Mouse (Mus musculus) CD8-positive naive resting alpha-beta T cell, adult 2 months (primary cell): ENCODE data around the gene Mucl3.

ENCODE experiments used
- DNase-seq, 2 experiments: peaks; one replicate each; pipeline ENCODE4 v3.0.0; 2022; ENCODE audit warnings: low read depth in 2 of 2, low spot score in 2 of 2

The Mucl3 gene

GRCm38 (mm10) chr17:35635699-35636111 is 7.8 kb downstream of the Mucl3 start:
- peak; percentile 48 to 65 for DNase-seq

- no peak for DNase-seq
Observed at GRCm38 (mm10) chr17:35635202-35635601, 8.3 kb downstream of the Mucl3 start.

GRCm38 (mm10) chr17:35633992-35634391 is 9.5 kb downstream of the Mucl3 start:
- no peak for DNase-seq

- no peak for DNase-seq
Observed at GRCm38 (mm10) chr17:35626537-35626936, 17.0 kb downstream of the Mucl3 start, which contains the start of gene Gm9573. Gene Gm9573, minus strand, starts transcription at chr17:35626637.

- no peak for DNase-seq
Observed at GRCm38 (mm10) chr17:35617127-35617526, 26.4 kb downstream of the Mucl3 start.

GRCm38 (mm10) chr17:35601736-35602354 is 41.6 kb downstream of the Mucl3 start:
- no peak for DNase-seq

- no peak for DNase-seq
Observed at GRCm38 (mm10) chr17:35601249-35601648, 42.2 kb downstream of the Mucl3 start, which contains the start of gene Sfta2. Gene Sfta2, plus strand, starts transcription at chr17:35601549.

GRCm38 (mm10) chr17:35597399-35597798 is 46.1 kb downstream of the Mucl3 start:
- no peak for DNase-seq

- no peak for DNase-seq
Observed at GRCm38 (mm10) chr17:35594456-35594855, 49.0 kb downstream of the Mucl3 start.

GRCm38 (mm10) chr17:35593786-35594185 is 49.7 kb downstream of the Mucl3 start:
- DNase-seq = no peak

GRCm38 (mm10) chr17:35592131-35592530 is 51.4 kb downstream of the Mucl3 start:
- no peak for DNase-seq

- DNase-seq = no peak
Observed at GRCm38 (mm10) chr17:35591731-35592130, 51.8 kb downstream of the Mucl3 start.

- DNase-seq = no peak
Observed at GRCm38 (mm10) chr17:35591219-35591578, 52.3 kb downstream of the Mucl3 start.

GRCm38 (mm10) chr17:35590410-35591218 is 52.9 kb downstream of the Mucl3 start:
- peak; percentile 65 to 75 for DNase-seq

- DNase-seq = no peak
Observed at GRCm38 (mm10) chr17:35588387-35588786, 55.1 kb downstream of the Mucl3 start.

GRCm38 (mm10) chr17:35587291-35587690 is 56.2 kb downstream of the Mucl3 start:
- no peak for DNase-seq
